Mouse (Mus musculus): ENCODE measurements around the gene Itgb7. TPM values are rescaled to one million over a fixed set of nuclear protein-coding genes. Genes with fewer than 3 reads are reported as not detected.
"Not testable (repeated sequence)": the region's sequence is repeated elsewhere in the genome, so short reads cannot be mapped to it uniquely, and the experiment has no call there.

The Itgb7 gene
- polyA plus RNA-seq, 1 experiment, result 0.30 TPM

DNA sequence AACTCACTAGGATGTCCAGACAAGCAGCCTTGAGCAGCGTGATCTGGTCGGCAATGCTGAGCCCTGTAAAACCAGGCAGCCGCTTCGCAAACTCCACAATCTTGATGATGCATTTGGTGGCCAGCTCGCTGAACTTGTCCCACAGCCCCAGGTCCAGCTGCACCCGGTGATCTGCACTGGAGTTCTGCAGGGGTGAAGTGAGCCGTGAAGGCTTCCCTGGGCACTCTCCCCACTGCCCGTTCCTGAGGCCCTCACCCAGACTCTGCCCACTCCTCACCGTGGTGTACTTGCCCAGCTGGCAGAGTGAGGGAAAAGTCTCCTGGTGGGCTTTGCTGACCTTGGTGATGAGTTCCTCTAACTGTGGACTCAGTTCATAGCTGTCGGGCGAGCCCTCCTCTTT lies 8.1 kb upstream of the Itgb7 start:
- no peak for DNase-seq (ENCODE audit: low read depth)
- TF ChIP-seq POLR2A (IDR thresholded peaks at IDR 0.05; ENCODE audit: borderline replicate concordance, extremely low read depth, insufficient read depth, insufficient read length, poor library complexity, severe bottlenecking) (no peak), CTCF (IDR thresholded peaks at IDR 0.05; ENCODE audit: borderline replicate concordance, extremely low read depth, insufficient read depth, insufficient read length) (no peak)

DNA sequence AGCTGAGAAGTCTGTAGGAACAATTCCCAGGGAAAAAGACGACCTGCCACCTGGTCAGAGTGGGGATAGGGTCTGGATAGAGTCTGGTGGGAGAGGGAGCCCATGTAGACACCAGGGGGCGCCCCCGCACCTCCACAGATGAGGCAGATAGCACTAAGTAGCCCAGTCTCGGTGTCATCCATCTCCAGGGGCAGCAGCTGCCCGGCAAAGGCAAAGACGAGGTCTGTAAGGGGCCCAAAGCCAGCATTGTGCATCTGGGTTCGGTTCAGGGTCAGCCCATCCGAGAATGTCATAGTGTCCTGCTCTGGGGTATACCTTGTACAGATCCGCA lies 7.5 kb upstream of the Itgb7 start:
- TF ChIP-seq POLR2A (IDR thresholded peaks at IDR 0.05; ENCODE audit: borderline replicate concordance, extremely low read depth, insufficient read depth, insufficient read length, poor library complexity, severe bottlenecking), result no peak
- peak; percentile 89 for TF ChIP-seq CTCF (IDR thresholded peaks at IDR 0.05; ENCODE audit: borderline replicate concordance, extremely low read depth, insufficient read depth, insufficient read length)
- peak; percentile 83 for DNase-seq (ENCODE audit: low read depth)

DNA sequence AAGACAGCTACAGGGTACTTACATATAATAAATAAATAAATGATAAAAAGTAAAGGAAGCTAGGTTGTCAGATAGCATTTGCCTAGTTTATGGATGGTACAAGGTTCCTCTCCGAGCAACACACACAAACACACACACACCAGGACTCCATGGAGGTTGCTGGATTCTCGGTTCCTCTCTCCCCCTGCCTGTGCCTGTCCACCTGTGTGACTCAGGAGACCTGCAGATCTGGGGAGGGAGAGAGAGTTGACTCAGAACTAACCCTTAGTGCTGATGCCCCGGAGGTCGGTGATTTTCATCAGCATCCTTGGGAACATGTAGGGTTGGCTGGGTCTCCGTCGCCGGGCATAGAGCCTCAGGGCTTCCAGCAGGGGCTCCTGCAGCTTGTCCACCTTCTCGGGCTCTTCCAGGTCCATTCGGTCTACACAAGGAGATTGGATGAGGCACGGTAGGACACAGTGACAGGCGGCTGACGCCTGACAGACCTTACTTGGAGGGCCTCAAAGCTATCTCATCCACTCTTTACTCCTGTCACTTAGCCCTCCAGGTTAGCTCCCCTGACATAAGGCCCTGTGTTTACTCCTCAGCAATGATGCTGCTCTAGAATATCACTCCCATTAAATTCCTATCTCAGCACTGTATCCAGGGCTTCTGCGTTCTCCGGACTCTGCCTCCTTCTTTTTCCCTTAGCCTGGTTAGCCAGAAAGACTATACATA lies 7.0 kb upstream of the Itgb7 start:
- TF ChIP-seq CTCF (IDR thresholded peaks at IDR 0.05; ENCODE audit: borderline replicate concordance, extremely low read depth, insufficient read depth, insufficient read length), result no peak
- no peak for TF ChIP-seq POLR2A (IDR thresholded peaks at IDR 0.05; ENCODE audit: borderline replicate concordance, extremely low read depth, insufficient read depth, insufficient read length, poor library complexity, severe bottlenecking)
- DNase-seq (ENCODE audit: low read depth), result no peak

DNA sequence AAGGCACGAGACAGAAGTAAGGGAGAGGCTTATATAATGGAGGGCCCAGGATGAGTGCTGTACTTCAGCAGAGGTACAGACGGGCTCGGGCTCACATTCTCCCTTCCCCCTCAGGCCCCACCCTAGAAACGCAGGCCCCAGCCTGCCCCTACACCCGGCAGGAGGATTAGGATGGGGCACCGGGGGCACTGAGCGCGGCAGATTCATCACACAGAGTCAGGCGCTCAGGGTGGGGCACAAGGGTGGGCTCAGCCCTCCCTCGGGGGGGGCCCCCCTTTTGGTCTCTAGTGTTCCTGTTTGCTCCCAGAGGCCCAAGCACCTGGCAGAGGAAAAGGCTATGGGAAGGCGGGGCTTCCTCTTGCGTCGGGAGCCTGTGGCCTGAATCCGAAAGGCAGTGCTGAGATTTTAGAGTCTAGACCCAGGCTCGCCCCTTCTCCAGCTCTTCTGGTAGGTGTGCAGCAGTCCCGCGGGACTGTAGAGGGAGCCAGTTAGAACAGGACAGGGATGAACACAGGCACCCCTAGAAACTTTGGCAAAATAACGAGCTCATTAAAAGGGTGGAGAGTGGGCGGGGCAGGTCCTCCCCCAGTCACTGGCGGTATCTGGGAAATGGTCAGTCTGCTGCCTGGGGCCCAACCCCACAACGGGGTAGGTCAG lies 3.8 kb upstream of the Itgb7 start:
- DNase-seq (ENCODE audit: low read depth), result no peak

DNA sequence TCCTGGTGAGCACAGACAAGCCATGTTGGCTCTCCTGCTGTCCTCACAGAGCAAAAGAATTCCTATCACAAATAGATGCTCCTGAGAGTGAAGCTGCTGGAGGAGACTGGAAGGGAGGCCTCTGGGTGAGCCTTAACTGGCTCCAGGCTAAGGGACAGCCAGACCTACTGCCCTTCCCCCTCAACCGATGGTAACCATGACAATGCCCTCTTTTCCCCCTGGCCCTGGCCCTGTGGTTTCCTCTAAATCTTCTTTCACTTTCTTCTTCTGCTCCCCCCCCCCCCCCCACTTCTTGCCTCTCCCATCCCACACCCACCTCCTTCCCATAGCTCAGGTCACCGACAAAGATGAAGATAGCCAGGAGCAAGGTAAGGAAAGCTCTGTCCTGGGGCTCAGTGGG lies 2.2 kb upstream of the Itgb7 start:
- TF ChIP-seq CTCF (IDR thresholded peaks at IDR 0.05; ENCODE audit: borderline replicate concordance, extremely low read depth, insufficient read depth, insufficient read length), result no peak
- no peak for TF ChIP-seq POLR2A (IDR thresholded peaks at IDR 0.05; ENCODE audit: borderline replicate concordance, extremely low read depth, insufficient read depth, insufficient read length, poor library complexity, severe bottlenecking)
- no peak for DNase-seq (ENCODE audit: low read depth)

More for the DNA sequence above, 3.8 kb upstream of the Itgb7 start:
- TF ChIP-seq POLR2A (IDR thresholded peaks at IDR 0.05; ENCODE audit: borderline replicate concordance, extremely low read depth, insufficient read depth, insufficient read length, poor library complexity, severe bottlenecking) (no peak), CTCF (IDR thresholded peaks at IDR 0.05; ENCODE audit: borderline replicate concordance, extremely low read depth, insufficient read depth, insufficient read length) (no peak)

DNA sequence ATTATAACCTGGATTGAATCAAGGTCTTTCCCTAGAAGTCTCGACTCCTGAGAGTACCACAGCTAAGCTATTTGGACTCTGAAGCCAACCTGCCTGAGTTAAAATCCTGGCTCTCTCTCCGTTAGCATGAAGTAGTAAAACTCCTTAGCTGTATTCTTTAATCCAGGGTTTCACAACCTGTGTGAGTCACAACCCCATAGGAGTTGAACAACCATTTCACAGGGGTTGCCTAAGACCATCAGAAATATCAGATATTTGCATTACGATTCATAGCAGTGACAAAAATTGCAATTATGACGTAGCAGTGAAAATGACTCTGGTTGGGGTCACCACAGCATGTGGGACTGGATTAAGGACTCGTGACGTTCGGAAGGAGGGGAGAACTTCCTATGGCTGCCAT lies 1.0 kb upstream of the Itgb7 start:
- no peak for TF ChIP-seq CTCF (IDR thresholded peaks at IDR 0.05; ENCODE audit: borderline replicate concordance, extremely low read depth, insufficient read depth, insufficient read length)
- TF ChIP-seq POLR2A (IDR thresholded peaks at IDR 0.05; ENCODE audit: borderline replicate concordance, extremely low read depth, insufficient read depth, insufficient read length, poor library complexity, severe bottlenecking), result no peak
- no peak for DNase-seq (ENCODE audit: low read depth)

DNA sequence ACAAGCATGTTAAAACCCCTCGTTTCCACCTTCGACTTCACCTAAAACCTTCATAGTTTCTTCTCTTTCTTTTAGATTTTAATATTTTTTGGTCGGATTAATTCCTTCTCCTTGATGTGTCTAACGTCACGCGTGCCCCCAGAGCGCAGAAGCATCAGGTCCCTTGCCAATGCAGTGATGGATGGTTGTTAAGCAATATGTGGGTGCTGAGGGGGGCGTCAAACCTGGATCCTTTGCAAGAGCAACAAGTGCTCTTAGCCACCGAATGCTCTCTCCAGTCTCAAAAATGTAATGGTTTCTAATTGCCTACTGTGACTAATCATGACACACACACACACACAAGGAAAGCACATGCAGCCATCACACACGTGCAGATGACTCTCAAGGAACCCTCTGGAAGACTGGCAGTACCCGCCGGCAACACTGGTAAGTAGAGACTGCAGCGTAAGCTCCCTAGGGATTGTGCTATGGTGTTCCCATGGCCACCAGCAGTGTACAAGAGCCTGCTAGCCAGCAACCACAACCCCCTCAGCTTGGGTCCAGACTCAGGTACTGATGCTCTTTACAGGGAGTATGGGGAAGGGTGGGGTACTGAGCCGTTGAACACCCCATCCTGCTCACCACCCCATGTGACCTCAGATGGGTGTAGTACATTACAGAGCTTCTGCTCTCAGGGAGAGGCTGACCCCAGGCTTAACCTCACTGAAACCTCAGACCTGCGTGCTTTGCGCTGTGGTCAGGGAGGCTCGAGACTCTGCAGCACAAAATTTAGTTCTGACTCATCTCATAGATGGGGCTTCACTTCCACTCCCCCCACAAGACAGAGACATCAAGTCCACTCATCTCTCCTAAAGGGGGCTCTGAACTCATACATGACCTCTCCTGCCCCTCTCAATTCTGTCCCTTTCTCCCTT lies 1.1 kb downstream of the Itgb7 start:
- TF ChIP-seq CTCF (IDR thresholded peaks at IDR 0.05; ENCODE audit: borderline replicate concordance, extremely low read depth, insufficient read depth, insufficient read length) (no peak), POLR2A (IDR thresholded peaks at IDR 0.05; ENCODE audit: borderline replicate concordance, extremely low read depth, insufficient read depth, insufficient read length, poor library complexity, severe bottlenecking) (no peak)

DNA sequence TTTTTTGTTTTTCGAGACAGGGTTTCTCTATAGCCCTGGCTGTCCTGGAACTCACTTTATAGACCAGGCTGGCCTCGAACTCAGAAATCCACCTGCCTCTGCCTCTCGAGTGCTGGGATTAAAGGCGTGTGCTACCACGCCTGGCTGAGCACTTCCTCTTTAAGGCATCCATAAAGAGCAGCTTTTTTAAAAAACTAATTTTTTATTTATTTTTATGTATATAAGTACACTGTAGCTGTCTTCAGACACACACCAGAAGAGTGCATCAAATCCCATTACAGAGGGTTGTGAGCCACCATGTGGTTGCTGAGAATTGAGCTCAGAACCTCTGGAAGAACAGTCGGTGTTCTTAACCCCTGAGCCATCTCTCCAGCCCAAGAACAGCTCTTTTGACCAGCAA lies 6.1 kb downstream of the Itgb7 start:
- DNase-seq (ENCODE audit: low read depth), result not testable (repeated sequence)

More for the DNA sequence above, 1.1 kb downstream of the Itgb7 start:
- no peak for DNase-seq (ENCODE audit: low read depth)

DNA sequence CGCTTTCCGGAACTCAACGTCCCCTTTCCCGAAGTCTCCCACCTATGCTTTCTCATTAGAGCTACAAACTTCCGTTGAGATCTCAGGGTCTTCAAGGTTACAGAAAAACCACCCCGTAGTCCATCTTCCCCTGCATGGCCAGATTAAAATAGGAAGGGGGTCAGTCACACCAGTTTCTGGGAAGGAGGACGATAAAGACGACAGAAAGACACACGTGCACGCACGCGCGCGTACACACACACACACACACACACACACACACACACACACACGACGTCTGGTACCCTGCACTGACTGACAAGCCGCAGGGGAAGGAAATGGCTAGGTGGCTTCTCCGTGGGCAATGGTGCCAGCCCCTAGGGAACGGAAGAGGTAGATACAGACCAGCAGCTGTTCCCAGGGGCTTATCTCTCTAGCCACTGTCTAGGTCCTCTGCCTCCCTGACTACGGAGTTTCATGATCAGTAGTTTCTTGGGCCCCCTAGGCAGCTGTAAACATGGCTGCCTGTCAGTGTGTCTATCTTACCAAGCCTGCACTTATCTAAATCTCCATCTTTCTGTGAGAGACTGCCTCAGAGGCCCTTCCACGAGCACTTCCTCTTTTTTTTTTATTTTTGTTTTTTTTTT lies 6.6 kb downstream of the Itgb7 start:
- TF ChIP-seq POLR2A (IDR thresholded peaks at IDR 0.05; ENCODE audit: borderline replicate concordance, extremely low read depth, insufficient read depth, insufficient read length, poor library complexity, severe bottlenecking) (no peak), CTCF (IDR thresholded peaks at IDR 0.05; ENCODE audit: borderline replicate concordance, extremely low read depth, insufficient read depth, insufficient read length) (no peak)
- no peak for DNase-seq (ENCODE audit: low read depth)

DNA sequence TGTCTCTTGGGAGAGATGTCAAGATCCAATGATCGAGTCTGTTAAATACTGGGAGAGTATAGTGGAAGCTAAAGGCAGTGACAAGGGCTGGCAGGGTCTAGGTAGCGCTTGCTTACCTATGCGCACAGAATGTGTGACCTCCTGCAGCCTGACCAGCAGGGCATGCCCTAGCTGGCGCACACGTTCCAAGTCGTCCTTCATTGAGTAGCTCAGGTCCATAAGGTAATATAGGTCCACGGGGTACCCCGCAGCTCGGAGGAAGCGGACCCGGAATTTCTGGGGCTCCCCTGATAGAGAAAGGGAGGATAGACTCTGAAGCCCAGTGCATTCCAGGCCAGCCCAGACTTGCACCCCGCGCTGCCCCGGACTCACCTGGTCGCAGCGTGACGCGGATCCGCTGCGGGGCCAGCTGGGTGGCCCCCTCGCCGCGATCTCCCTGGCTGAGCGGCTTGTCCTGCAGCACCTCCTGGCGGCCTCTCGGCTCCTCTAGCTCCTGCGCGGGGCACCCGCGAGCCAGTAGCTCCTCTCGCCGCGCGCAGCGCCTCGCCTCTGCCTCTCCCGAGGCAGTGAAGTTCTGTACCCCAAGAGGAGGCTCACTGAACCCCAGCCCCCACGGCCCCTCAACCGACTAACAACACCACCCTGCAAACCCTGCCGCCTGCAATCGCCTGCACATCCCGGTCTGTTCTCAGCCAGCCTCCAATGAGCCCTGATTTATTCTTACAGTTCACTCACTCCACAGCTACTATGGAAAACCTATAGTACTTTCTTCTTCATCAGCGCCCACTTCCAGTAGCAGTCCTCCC lies 7.4 kb downstream of the Itgb7 start:
- DNase-seq (ENCODE audit: low read depth), result peak; percentile 78
- TF ChIP-seq CTCF (IDR thresholded peaks at IDR 0.05; ENCODE audit: borderline replicate concordance, extremely low read depth, insufficient read depth, insufficient read length) (peak; percentile 68), POLR2A (IDR thresholded peaks at IDR 0.05; ENCODE audit: borderline replicate concordance, extremely low read depth, insufficient read depth, insufficient read length, poor library complexity, severe bottlenecking) (no peak)
